Mouse (Mus musculus): ENCODE data around the gene Gal3st1. TPM values are rescaled to one million over a fixed set of nuclear protein-coding genes. Genes with fewer than 3 reads are reported as not detected.

Gene Gal3st1
- polyA plus RNA-seq, 1 experiment, result 9.8 TPM

DNA sequence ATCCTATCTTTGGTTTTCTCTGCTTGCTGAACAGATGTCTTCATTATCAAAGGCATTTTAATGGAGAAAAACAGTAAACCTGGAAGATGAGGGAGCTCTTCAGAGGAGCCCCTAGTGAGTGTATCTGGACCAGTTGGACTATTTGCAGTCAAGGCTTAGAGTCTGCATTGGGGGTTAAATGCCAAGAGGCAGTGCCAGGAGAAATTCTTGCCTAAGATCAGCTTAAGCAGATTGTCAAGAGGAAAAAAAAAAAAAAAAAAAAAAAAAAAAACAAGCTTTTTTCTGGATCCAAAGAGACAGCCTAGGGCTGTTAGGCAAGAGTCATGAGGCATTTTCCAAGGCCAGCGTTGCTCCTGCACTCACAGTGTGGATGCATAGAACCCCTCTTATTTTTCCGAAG, 64.3 kb downstream of the Gal3st1 start:
- H3K36me3 ChIP-seq (ENCODE audit: control insufficient read depth, insufficient read depth, low read length), result no peaks in the 10 kb centered on the region
- no peak overlapping the region for H3K4me3 ChIP-seq (ENCODE audit: control insufficient read depth, low read depth, low read length)
- TF ChIP-seq CTCF (IDR thresholded peaks at IDR 0.05; ENCODE audit: control insufficient read depth, insufficient read depth, insufficient replicate concordance, low read depth, low read length) (no peak), POLR2A (IDR thresholded peaks at IDR 0.05; ENCODE audit: control insufficient read depth, low read depth, low read length) (no peak)
- no peak overlapping the region for H3K27ac ChIP-seq (ENCODE audit: control insufficient read depth, insufficient read depth, low read depth, low read length)
- no peaks in the 10 kb centered on the region for H3K27me3 ChIP-seq (ENCODE audit: control insufficient read depth, insufficient read depth, low read length)
- H3K4me1 ChIP-seq (ENCODE audit: control insufficient read depth, insufficient read depth, low read length), result no peaks in the 10 kb centered on the region; the same call in 1 of the 2 replicates

DNA sequence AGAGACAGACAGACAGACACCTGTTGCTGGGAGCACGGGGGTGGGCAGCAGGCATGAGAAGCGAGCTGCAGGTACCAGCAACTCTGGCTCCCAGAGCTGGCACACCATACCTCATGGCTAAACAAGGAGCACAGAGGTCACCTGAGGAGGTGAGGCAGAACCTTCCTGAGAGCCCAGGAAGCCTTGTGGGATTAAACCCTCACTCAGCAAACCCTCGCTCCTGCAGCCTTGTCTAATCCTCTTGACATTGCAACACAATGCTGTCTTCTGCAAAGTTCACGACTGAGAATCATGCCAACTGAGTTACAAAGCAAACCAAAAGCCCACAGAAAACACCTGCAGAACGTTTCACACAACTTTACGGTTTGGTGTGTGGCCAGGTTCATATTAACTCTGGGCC, 65.0 kb downstream of the Gal3st1 start:
- no peak overlapping the region for H3K4me3 ChIP-seq (ENCODE audit: control insufficient read depth, low read depth, low read length)
- H3K36me3 ChIP-seq (ENCODE audit: control insufficient read depth, insufficient read depth, low read length), result no peaks in the 10 kb centered on the region
- no peaks in the 10 kb centered on the region for H3K27me3 ChIP-seq (ENCODE audit: control insufficient read depth, insufficient read depth, low read length)
- H3K4me1 ChIP-seq (ENCODE audit: control insufficient read depth, insufficient read depth, low read length), result no peaks in the 10 kb centered on the region; the same call in 1 of the 2 replicates
- H3K27ac ChIP-seq (ENCODE audit: control insufficient read depth, insufficient read depth, low read depth, low read length), result no peak overlapping the region
- TF ChIP-seq POLR2A (IDR thresholded peaks at IDR 0.05; ENCODE audit: control insufficient read depth, low read depth, low read length) (no peak), CTCF (IDR thresholded peaks at IDR 0.05; ENCODE audit: control insufficient read depth, insufficient read depth, insufficient replicate concordance, low read depth, low read length) (no peak)

Other genes starting within 250 kb of the Gal3st1 start
- 710 and 768 TPM in 2 replicates for gene Osbp2, start 119.7 kb upstream of the Gal3st1 start, polyA plus RNA-seq (2012; rRNA removed)
- gene 4921536K21Rik, start 88.5 kb upstream of the Gal3st1 start, polyA plus RNA-seq (2012; rRNA removed), result 48.4 and 56.7 TPM in 2 replicates
- 28.1 and 30.4 TPM in 2 replicates for gene Dusp18, start 88.4 kb upstream of the Gal3st1 start, polyA plus RNA-seq (2012; rRNA removed)
- 0.64 and 0.72 TPM in 2 replicates for gene Slc35e4, start 69.0 kb upstream of the Gal3st1 start, polyA plus RNA-seq (2012; rRNA removed)
- 16.2 and 18.5 TPM in 2 replicates for gene Tcn2, start 51.5 kb upstream of the Gal3st1 start, polyA plus RNA-seq (2012; rRNA removed)
- 27.1 and 28.5 TPM in 2 replicates for gene Pes1, start 19.7 kb upstream of the Gal3st1 start, polyA plus RNA-seq (2012; rRNA removed)
- 1.6 TPM in 2 replicates for gene 4930556J24Rik, start 6.9 kb upstream of the Gal3st1 start, polyA plus RNA-seq (2012; rRNA removed)
- gene Sec14l4, start 47.8 kb downstream of the Gal3st1 start, polyA plus RNA-seq (2012; rRNA removed), result 0.42 and 0.56 TPM in 2 replicates
- 1.0 and 1.9 TPM in 2 replicates for gene Sec14l3, start 81.2 kb downstream of the Gal3st1 start, polyA plus RNA-seq (2012; rRNA removed)
- 9.0 and 10.0 TPM in 2 replicates for gene Mtfp1, start 111.8 kb downstream of the Gal3st1 start, polyA plus RNA-seq (2012; rRNA removed)
- 2.2 and 4.8 TPM in 2 replicates for gene Sec14l2, start 139.8 kb downstream of the Gal3st1 start, polyA plus RNA-seq (2012; rRNA removed)
- 4.2 and 4.5 TPM in 2 replicates for gene Rnf215, start 151.6 kb downstream of the Gal3st1 start, polyA plus RNA-seq (2012; rRNA removed)
- gene Ccdc157, start 176.7 kb downstream of the Gal3st1 start, polyA plus RNA-seq (2012; rRNA removed), result 46.5 and 48.8 TPM in 2 replicates
- gene Sf3a1, start 176.7 kb downstream of the Gal3st1 start, polyA plus RNA-seq (2012; rRNA removed), result 32.9 and 35.1 TPM in 2 replicates
- 40.6 and 42.1 TPM in 2 replicates for gene Tbc1d10a, start 203.2 kb downstream of the Gal3st1 start, polyA plus RNA-seq (2012; rRNA removed)
- gene Castor1, start 234.6 kb downstream of the Gal3st1 start, polyA plus RNA-seq (2012; rRNA removed), result 7.6 and 7.7 TPM in 2 replicates